Mouse (Mus musculus) liver, adult 2 months (tissue): ENCODE measurements at regions not wholly inside any gene's neighbourhood (a gene's known extent, or its start where the extent isn't known, plus 50 kb on each side); places are given as distances from the start of the nearest gene placed in this dataset.

Experiments
- DNase-seq: peaks from one replicate; pipeline ENCODE4 v3.0.0-alpha.2; 2011; ENCODE audit warnings: low read depth, low spot score; ENCODE audit errors: extremely low read depth
- H3K27ac ChIP-seq: fragments of 200-500 bp; replicated peaks from 2 replicates; pipeline ENCODE4 v1.5.1; 2012; ENCODE audit warnings: low read depth, mild to moderate bottlenecking, control low read depth, inconsistent platforms, low read length; ENCODE audit not compliant: insufficient read depth
- H3K27me3 ChIP-seq: fragments of 200-500 bp; 2 replicates; pipeline ENCODE4 v1.6.1; 2012; ENCODE audit warnings: mild to moderate bottlenecking, moderate library complexity, low read length, inconsistent platforms; ENCODE audit not compliant: control insufficient read depth, insufficient read depth
- H3K36me3 ChIP-seq: fragments of 200-500 bp; 2 replicates; pipeline ENCODE4 v1.6.1; 2012; ENCODE audit warnings: low read length, inconsistent platforms; ENCODE audit not compliant: control insufficient read depth, insufficient read depth
- H3K4me1 ChIP-seq: fragments of 200-500 bp; 2 replicates; pipeline ENCODE4 v1.6.1; 2011; ENCODE audit warnings: low read length; ENCODE audit not compliant: control insufficient read depth, insufficient read depth
- H3K4me3 ChIP-seq: fragments of 200-500 bp; 2 replicates; pipeline ENCODE4 v1.5.1; 2011; ENCODE audit warnings: low read depth, mild to moderate bottlenecking, control low read depth, low read length, moderate library complexity; ENCODE audit not compliant: insufficient read depth
- H3K79me2 ChIP-seq: fragments of 200-500 bp; 2 replicates; pipeline ENCODE4 v1.6.1; 2012; ENCODE audit warnings: inconsistent platforms, mild to moderate bottlenecking, low read length, moderate library complexity; ENCODE audit not compliant: control insufficient read depth, insufficient read depth
- H3K9ac ChIP-seq: fragments of 200-500 bp; 2 replicates; pipeline ENCODE4 v1.6.1; 2012; ENCODE audit warnings: low read depth, mild to moderate bottlenecking, control low read depth, inconsistent platforms, low read length
- CTCF ChIP-seq: fragments of 200-500 bp; IDR thresholded peaks from 2 replicates; pipeline ENCODE4 v1.5.1; 2011; ENCODE audit warnings: low read depth, low read length, control low read depth
- POLR2A ChIP-seq: fragments of 200-500 bp; IDR thresholded peaks from 2 replicates; pipeline ENCODE4 v1.6.1; 2011; ENCODE audit warnings: low read length, control low read depth; ENCODE audit not compliant: insufficient read depth; ENCODE audit errors: extremely low read depth
- WGBS: fragments of 180-500 bp; shearing (Covaris S2); methylation state at CpG from one replicate; pipeline ENCODE4 v1.1.7; 2018; 5-methylcytosine and 5-hydroxymethylcytosine counted together

GRCm38 (mm10) chr2:105516267-105517133 is 117.4 kb upstream of the Rcn1 start:
- Histone ChIP-seq H3K27ac (no peak overlapping the region), H3K4me1 (no peaks in the 10 kb centered on the region), H3K9ac (no peak overlapping the region), H3K79me2 (no peaks in the 10 kb centered on the region), H3K27me3 (no peaks in the 10 kb centered on the region), H3K36me3 (no peaks in the 10 kb centered on the region), H3K4me3 (no peak overlapping the region)
- DNase-seq, result no peak
- 70% methylated on average over 6 of the region's 6 CpGs for WGBS
- TF ChIP-seq POLR2A (no peak), CTCF (no peak)

DNA sequence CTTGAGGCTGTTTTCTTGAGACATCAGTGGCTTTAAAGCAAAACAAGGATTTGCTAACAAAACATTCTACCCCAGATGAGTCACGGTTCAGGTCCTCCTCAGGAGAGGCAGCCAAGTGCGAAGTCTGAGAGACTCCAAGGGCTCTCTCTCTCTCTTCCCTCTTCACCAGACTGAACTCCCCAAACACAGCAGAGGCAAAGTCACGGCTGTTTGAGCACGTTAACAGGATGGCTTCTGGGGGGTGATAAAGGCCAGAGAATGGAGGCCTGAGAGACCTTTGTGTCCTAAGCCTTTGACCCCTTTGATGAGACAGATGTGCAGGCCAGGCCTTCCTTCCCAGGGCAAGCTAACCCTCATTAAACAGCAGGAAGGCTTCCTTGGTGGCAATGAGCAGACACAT is 122.7 kb upstream of the Rcn1 start:
- H3K27ac ChIP-seq, result no peak overlapping the region
- no peaks in the 10 kb centered on the region for H3K4me1 ChIP-seq
- H3K79me2 ChIP-seq, result no peaks in the 10 kb centered on the region
- no peak overlapping the region for H3K4me3 ChIP-seq
- H3K27me3 ChIP-seq, result no peaks in the 10 kb centered on the region
- no peaks in the 10 kb centered on the region for H3K36me3 ChIP-seq
- 38% methylated on average over 4 of the region's 4 CpGs for WGBS
- TF ChIP-seq POLR2A, result no peak
- no peak for TF ChIP-seq CTCF
- DNase-seq, result no peak
- H3K9ac ChIP-seq, result no peak overlapping the region

- 7% methylated on average over 5 of the region's 5 CpGs for WGBS
- peak; percentile 18 for DNase-seq
- Histone ChIP-seq H3K36me3 (no peaks in the 10 kb centered on the region), H3K79me2 (no peaks in the 10 kb centered on the region), H3K4me3 (no peak overlapping the region), H3K4me1 (no peaks in the 10 kb centered on the region), H3K9ac (no peak overlapping the region), H3K27me3 (no peaks in the 10 kb centered on the region), H3K27ac (no peak overlapping the region)
- TF ChIP-seq POLR2A (no peak), CTCF (peak; percentile 71)
These were observed 124.2 kb upstream of the Rcn1 start for GRCm38 (mm10) chr2:105523297-105523802.

DNA sequence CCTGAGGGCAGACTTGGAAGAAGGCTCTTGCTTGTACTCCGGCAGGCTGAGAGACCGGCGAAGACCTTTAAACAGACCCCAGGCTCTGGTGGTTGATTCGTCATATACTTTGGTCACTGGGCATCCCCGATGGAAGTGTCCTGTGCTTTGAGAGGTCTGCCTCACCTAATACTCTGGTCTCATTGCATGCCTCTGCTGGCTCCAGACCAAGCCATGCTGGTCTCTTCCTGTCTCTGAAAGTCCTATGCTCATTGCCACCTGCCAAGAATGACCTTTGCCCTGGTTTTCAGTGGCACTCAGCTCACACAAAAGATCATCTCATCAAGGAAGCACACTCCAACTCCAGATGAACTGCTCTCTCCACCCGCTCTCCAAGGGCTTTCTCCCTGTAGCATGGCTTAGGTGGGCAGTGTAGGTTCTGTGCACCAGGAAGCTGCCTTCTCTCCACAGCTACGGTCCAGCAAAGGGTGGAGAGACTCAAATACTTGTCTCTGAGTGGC is 126.0 kb upstream of the Rcn1 start:
- no peaks in the 10 kb centered on the region for H3K36me3 ChIP-seq
- no peak overlapping the region for H3K27ac ChIP-seq
- no peak overlapping the region for H3K4me3 ChIP-seq
- TF ChIP-seq POLR2A (no peak), CTCF (no peak)
- no peak overlapping the region for H3K9ac ChIP-seq
- H3K27me3 ChIP-seq, result no peaks in the 10 kb centered on the region
- 78% methylated on average over 7 of the region's 7 CpGs for WGBS
- H3K79me2 ChIP-seq, result no peaks in the 10 kb centered on the region
- no peaks in the 10 kb centered on the region for H3K4me1 ChIP-seq
- DNase-seq, result no peak

DNA sequence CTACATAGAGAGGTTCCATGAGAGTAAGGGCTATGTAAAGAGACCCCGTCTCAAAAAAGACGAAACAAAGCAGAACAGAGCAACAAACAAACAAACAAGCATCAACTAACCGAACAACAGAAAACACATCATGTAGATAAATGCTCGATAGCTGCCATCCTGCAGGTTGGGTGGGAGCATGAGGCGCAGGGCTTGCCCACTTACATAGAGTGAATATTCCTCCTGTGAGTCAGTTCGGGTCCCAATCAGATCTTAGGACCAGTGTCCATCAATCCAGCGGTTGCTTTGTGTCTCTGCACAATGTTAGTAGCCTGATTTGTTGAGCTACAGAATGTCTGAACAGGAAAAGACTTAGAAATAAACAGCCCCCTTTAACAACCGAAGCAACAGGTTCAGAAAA is 129.4 kb upstream of the Rcn1 start:
- Histone ChIP-seq H3K4me3 (no peak overlapping the region), H3K9ac (no peak overlapping the region), H3K79me2 (no peaks in the 10 kb centered on the region), H3K27me3 (no peaks in the 10 kb centered on the region), H3K27ac (no peak overlapping the region), H3K4me1 (no peaks in the 10 kb centered on the region), H3K36me3 (no peaks in the 10 kb centered on the region)
- TF ChIP-seq POLR2A (no peak), CTCF (no peak)
- no peak for DNase-seq
- WGBS, result 84% methylated on average over 8 of the region's 8 CpGs

GRCm38 (mm10) chr2:105544099-105544498 is 124.6 kb upstream of the Pax6 start:
- TF ChIP-seq POLR2A (no peak), CTCF (no peak)
- no peaks in the 10 kb centered on the region for H3K4me1 ChIP-seq
- H3K36me3 ChIP-seq, result no peaks in the 10 kb centered on the region
- no peaks in the 10 kb centered on the region for H3K27me3 ChIP-seq
- 81% methylated on average over 13 of the region's 13 CpGs for WGBS
- H3K9ac ChIP-seq, result no peak overlapping the region
- DNase-seq, result no peak
- no peak overlapping the region for H3K4me3 ChIP-seq
- no peak overlapping the region for H3K27ac ChIP-seq
- no peaks in the 10 kb centered on the region for H3K79me2 ChIP-seq
